Mouse (Mus musculus) heart, postnatal 14 days (tissue): ENCODE measurements around the gene RPS10-NUDT3. TPM values are rescaled to one million over a fixed set of nuclear protein-coding genes. Genes with fewer than 3 reads are reported as not detected.

Source experiments
- DNase-seq, 2 experiments: peaks; one replicate each; pipeline ENCODE4 v3.0.0; 2021 to 2022
- intact Hi-C: fragments of 180-260 bp; cut with DNase I; formaldehyde crosslinking; loops from one replicate; pipeline ENCODE4 v1.15.1; 2025
- total RNA-seq, 2 experiments: library from RNA; stranded (reverse); gene quantifications; 2 replicates each; pipeline ENCODE4 v1.2.3; 2021

The RPS10-NUDT3 gene
- total RNA-seq, 2 experiments from 2014 or later = not detected

DNA sequence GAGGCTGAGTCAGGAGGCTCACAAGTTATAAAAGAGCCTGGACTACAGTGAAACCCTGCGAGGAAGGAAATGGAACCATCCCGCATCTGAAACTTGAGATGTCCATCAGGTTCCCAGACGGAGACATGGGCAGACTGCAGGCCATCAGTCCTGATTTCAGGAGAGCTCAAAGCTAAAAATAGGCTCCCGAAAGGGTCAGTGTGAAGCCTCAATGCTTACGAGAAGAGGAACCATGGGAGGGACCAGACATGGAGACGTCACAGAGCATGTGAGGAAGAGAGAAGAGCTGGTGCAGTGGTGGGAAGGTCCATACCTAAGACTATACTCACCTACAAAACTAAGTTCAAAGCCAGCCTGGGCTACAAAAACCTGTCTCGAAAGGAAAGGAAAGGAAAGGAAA is 19.6 kb downstream of the RPS10-NUDT3 start:
- DNase-seq = no peak
- intact Hi-C loops = no loop called here

DNA sequence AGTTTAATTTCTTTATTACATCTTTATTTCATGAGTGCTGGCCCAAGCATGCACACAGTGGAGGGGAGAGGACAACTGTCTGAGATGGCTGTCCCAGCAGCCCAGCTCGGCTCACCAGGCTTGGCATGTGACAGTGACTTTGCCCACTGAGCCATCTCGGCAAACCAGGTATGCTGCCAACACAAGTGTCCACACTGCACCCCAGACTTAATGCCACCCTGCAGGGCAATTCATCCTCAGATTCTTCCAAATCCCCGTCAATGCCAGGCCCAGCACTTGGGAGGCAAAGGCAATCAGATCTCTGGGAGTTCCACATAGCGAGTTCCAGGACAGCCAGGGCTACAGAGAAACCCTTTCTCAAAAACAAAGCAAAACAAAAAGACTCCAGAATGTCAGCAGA is 22.0 kb downstream of the RPS10-NUDT3 start:
- no peak for DNase-seq
- intact Hi-C loops = no loop called here

DNA sequence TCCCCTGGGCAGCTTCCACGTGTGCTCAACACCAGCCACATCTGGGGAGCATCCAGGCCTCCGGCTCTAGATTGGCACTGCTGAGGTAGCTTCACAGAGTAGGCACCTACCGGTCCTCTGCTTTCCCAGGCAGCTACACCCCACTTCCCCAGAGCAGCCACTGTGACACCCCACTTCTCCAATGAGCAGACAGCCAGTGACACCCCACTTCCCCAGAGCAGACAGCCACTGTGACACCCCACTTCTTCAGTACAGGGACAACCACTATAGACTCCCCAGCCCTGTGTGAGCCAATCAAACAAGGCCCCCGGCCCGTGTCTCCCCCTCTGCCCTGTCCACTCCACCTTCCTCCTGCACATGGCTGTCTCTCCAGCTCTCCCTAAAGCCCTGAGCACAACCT is 23.0 kb downstream of the RPS10-NUDT3 start:
- intact Hi-C loops = no loop called here
- DNase-seq = no peak

DNA sequence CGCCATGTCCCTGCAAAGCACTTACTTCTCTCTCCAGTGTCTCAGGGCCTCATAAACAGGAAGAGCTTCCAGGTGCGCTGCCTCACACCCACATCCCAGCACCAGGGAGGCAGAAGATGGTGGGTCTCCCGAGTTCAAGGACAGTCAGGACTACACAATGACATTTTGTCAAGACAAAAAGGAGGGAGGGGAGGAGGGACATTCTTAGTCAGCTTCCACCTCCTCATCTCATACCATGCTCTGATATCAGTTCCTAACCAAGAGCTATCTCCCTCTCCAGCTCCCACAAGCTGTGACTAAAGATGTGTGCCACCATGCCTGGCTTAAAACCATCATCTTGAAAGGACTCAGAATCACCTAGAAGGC is 23.5 kb downstream of the RPS10-NUDT3 start:
- intact Hi-C loops = no loop called here
- no peak for DNase-seq

DNA sequence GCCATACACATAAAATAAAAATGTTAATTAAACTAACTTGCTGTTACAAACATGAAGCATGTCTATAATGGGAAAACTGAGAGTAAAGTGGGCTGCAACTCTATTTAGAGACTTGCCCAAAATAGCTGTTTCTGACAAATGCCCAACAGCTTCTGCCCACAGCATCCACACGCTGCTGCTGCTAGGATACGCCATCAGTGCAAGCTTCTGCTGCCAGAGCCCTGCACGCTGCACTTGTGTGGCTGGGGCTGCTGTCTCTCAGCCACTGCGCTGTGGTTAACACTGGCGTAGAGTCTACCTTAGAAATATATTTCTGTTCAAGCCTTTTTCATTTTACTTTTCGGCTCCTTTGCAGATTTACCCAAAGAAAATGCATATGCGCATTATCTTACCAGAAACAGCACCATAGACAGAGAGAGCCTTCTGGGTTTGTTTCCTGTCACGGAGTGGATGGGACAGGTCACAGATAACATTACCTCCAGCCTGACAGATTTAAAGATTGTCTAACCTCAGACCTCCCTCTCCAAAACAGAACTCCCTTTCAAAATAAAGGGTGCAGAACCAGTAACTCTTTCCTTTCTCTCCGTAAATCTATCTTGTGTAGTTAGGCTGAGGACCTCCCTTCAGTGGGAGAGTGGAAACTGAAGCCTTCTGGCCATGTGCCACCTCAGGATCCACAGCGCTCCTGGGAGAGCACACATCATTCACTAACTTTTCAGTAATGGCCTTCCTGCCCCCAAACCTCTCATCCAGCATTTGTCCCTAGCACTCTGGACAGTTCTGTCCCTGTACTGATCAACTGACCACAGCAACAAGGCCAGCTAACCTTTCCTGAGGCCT is 24.1 kb downstream of the RPS10-NUDT3 start:
- intact Hi-C loops = no loop called here
- DNase-seq = no peak

DNA sequence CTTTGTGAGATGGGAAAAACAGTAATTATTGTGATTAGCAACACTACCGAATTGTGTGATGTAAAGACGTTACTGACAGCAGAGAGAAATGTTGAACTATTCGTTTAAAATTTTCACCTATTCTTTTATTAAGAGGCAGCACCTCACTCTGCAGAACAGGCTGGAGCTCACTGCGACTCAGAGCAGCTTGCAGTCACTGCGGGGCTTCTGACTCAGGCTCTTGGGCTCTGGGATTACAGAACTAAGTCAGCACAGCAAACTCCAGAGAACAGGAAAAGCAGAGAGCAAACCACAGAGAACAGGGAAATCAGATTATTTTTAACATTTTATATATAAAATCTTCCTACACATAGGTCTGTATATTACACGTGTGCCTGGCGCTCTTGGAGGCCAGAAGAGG is 25.4 kb downstream of the RPS10-NUDT3 start:
- intact Hi-C loops = no loop called here
- DNase-seq = no peak

DNA sequence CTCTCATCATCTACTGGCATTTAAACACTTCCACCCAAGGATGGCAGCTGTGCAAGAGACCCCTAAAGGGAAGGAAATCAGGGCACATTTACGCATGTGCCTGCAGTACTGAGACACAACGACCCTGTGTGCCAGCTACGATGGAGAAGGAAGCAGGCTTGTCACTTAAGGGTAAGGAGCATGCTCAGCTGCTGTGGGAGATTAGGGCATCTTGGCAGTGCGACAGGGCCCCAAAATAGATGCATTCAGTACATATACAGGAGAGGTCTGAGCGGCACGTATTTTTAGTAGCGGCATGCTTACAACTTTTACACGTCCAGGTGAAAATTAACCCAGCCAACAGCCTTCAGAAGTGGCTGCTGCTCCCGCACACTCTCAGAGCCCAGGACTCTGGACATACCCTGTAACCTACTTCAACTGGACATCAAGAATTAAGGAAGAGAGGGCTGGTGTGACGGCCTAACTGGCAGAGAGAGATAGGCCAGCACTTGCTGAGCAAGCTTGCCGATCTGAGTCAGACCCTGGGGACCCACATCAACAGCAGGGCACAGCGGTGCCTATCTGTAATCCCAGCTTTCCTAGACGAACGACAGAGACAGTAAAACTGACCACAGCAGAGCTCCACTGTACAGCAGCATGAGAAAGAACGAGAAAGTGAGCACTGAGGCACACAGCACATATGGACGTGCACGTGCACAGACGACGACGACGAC is 31.3 kb downstream of the RPS10-NUDT3 start:
- intact Hi-C loops = loop anchor here (2.0 kb wide), 1 partner anchor 19 kb away; the partner anchor contains the start of gene Nudt3
- DNase-seq = peak; percentile 60 to 70

DNA sequence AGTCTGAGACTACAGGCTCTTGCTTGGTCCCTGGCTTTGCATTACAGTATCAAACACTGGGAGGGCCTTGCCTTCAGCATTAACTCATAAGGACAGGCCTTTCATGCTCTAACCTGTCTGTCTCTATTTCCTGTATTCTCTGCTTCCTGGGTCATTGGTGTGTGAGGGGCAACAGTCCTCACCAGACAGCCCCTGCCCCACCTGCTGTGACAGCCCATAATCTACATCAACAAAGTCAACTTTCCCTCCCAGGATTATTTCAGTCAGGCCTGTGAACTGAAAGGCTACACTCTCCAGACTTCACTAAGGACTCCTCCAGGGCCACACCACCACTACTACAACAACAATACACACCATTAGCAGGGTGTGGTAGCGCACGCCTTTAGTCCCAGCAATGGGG is 32.0 kb downstream of the RPS10-NUDT3 start:
- no peak for DNase-seq
- intact Hi-C loops = no loop called here

DNA sequence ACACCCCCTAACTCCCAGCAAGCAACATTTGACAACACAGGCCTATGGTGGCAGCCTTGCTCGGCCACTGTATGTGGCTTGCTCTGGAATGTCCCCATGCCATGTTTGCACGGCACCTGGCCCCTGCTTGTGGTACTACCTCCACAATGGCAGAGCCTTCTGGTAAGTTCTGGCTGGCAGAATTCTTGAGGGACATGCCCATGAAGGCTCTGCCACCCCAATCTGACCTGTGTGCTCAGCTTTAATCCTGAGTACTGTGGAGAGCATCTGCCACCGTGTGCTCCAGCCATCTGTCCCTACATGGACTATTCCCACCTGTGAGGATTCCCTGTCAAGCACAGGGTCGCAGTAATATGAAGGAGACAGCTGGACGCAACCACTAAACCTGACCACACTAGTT is 34.2 kb downstream of the RPS10-NUDT3 start:
- intact Hi-C loops = no loop called here
- no peak for DNase-seq

DNA sequence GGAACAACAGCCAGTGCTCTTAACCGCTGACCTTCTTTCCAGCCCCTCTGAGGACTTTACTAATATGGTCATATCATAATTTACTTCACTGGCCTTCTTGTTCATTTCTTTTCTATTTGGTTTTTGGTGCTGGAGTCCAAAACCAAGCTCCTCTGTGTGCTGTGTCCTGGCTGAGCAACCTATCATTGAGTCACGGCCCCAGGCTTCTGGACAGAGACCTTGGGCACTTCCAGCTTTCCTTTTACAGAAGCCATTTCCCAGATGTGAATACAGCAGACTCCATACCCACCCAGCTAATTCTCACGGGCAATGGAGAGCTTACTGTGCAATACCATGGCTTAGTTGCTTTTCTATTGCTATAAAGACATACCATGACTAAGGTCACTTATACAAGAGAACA is 34.7 kb downstream of the RPS10-NUDT3 start:
- DNase-seq = no peak
- intact Hi-C loops = no loop called here

DNA sequence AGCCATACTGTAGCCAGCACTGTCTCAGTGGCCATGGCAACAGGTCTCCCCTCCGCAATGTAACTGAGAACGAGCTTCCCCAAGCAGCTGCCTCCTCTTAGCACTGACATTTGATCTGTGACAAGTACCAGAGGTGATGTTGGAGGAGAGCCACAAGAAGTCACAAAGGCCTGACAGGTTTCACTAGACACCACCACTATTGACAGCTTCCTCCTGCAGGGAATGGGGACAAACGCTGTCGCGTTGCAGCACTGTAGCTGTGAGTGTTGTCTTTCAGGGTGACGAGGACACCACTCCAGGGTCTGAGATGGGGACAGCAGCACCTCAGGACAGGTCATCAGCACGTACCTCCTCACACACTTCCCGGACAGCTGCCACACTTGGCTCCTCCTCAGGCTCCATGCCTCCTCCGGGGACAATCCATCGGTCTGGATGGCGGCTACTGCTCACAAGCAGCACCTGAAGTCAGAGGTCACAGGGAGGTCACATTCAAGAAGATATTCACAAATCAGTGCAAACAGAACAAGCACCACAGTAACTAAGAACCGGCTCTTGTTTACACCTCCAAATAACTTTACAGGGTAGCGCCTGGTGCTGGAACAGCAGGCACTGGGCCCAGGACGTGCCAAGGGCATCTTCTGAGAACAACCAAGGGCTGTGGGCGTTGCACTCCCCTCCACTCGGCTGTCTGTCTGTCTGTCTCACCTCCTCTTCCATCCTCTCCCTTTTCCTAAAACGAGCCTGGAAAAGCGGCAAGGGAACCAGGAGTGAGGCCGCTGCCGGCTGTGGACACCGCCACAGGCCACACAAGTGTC is 38.4 kb downstream of the RPS10-NUDT3 start:
- intact Hi-C loops = no loop called here
- peak; percentile 43 to 57 for DNase-seq

DNA sequence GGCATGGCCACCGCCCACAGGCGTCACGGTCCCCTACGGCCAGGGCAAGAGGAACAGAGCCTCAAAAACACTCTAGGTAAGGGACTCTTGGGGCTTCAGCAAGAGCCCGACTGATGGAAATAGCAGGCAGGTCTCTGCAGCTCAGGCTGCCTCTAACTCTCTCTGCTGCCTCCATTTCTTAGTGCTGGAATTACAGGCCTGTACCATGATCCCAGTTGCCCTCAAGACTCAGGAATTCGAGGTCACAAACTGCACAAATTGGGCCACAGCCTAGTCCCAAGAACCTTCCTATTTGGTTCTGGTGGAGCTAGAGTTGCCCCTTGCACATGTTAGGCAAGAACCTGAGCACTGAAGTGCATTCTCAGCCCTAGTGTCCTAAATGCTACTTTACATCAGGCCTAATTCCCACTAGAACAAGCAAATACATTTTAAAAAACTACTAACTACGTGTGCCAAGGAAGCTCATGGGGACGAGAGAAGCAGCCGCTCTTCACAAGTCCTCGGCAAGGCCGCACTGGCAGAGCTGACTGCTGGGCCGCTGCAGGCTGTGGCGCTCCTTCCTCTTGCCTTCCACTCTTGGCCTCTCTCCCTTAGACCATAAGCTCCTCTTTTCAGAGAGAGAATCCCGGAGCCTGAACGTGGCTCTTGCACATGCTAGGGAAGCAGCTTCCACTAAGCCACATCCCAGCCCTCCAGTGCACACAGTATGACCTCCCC is 39.2 kb downstream of the RPS10-NUDT3 start:
- intact Hi-C loops = no loop called here
- no peak for DNase-seq

DNA sequence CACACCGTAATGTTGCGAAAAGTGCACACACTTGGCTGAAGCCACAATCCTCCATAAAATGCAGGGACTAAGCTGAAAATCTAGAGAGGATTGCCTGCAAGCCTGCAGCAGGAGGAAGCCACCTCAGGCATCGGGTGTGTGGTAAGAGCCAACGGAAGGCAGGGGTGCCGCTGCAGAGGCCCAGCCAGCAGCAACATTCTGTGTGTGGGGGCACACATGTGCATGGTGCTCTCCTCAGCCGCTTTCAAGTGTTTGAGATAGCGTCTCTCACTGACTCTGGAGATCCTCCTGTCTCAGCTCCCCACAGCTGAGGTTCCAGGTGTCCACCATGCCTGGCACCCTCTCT is 42.5 kb downstream of the RPS10-NUDT3 start:
- no peak for DNase-seq
- intact Hi-C loops = no loop called here

DNA sequence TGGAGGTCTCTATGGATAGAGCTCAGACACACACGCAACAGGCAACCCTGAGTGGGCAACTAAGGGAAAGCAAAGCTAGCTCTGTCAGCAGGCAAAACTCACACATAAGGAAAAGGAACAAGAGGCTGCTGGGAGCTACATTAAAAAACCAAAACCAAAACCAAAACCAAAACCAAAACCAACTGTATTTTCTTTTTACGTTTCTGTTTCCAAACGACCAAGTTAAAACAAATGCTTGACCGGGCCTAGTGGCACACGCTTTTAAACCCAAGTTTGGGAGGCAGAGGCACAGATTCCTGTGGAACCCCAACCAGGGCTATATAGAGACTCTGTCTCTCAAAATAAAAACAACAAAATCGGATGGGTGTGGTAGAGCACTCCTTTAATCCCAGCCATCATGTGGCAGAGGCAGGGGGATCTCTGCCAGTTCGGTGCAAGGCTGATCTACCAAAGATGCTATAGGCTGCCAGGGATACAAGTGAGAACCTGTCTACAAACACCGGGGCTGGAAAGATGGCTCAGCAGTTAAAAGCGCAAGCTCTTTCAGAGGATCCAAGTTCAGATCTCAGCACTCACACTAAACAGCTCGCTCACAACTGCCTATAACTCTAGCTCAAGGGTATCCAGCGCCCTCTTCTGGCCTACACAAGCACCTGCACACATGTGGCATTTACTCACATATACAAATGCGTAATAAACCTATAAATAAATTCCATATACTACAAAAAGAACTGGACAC is 43.0 kb downstream of the RPS10-NUDT3 start:
- intact Hi-C loops = no loop called here
- no peak for DNase-seq

DNA sequence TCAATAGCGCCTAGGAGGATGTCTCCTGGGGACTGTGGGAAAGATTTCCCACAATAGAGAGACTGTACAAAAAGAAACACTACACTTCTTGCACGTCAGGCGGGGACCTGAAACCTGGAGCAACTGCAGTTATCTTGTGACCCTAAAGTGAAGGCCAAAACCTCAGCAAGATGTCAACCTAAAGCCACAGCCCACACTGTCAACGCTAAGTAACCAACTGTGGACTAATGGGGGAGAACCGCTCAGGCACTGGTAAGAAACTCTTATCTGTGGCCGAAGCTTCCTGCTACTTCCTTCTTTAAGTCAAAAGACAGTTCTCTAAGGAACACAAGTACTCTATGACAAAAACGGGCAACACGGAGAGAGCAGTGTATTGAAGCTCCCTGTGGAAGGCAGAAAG is 46.8 kb downstream of the RPS10-NUDT3 start:
- no peak for DNase-seq
- intact Hi-C loops = loop anchor here (5.0 kb wide), 1 partner anchor 34 kb away; the partner anchor contains the start of gene Nudt3

DNA sequence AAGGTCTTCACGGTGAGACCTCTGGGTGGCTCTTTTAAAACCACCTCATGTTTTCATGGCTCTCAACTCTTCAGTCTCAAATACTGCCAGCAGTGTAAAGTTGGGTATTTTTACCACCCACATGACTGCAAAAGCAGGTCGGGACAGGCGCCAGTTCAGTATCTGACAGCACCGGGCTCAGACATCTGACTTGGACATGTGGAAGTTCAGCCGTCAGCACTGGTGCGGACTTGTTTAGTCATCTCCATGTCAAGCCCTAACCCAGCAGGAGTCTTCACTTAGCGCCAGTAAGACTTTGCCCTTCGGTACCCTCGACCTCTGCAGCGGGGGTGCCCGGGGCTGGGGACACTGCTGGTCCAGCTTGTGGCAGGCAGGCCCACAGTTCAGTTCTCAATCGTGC is 47.8 kb downstream of the RPS10-NUDT3 start:
- peak; percentile 62 to 72 for DNase-seq
- intact Hi-C loops = loop anchor here (5.0 kb wide), 1 partner anchor 35 kb away; the partner anchor contains the start of gene Nudt3

DNA sequence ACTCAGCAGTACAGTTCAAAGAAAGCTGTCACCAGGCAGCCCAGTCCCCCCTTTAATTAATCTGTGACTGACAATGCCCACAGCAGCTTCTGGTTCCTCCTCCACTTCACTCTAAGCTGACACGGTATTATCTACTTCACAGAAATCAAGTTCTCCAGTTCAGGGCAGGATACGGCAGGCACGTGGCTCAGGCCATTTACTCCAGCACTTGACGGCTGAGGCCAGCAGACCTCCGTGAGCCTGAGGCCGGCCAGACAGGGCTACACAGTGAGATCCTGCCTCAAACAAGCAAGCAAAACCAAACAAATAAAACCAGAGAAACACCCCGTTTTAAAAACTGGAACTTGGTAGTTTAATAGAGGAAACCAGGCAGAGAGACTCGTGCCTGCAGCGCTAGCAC is 48.4 kb downstream of the RPS10-NUDT3 start:
- no peak for DNase-seq
- intact Hi-C loops = loop anchor here (5.0 kb wide), 1 partner anchor 36 kb away; the partner anchor contains the start of gene Nudt3

DNA sequence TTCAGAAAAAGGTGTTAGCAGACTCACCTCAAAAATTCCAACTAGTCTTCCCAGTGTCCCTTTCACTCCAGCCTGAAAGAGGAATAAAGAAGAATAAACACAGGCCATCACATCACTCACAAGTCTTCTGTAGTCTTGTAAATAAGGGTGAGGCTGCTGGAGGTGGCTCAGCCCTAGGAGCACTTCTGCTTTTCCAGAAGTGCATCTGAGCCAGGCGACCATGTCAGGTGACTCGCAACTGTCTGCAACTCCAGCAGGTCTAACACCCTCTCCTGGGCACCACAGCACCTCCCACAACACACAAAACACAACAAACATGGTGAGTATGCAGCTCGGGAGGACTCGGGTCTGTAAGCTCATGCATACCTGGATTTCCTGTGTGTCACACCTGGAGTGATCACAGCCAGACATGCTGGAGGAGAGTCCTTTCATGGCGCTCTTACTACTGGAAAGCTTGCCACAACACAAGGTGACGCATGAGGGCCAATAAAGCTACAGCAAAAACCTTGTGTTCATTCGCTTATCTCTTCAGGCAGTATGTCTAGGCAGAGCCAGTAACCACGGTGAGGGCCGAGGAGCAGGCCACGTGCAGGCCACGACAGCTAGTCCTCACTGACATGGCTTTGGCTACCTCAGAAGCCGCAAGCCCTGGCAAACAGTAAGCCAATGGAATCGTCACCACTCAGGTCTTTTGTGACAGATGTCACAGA is 51.7 kb downstream of the RPS10-NUDT3 start:
- intact Hi-C loops = no loop called here
- no peak for DNase-seq
